Comparison of ENCODE assay signal across 17 mouse cellular contexts in genomic region chr13:83749376-83750150, GRCm38 (mm10).
DNase-seq lines count a peak whose midpoint lies in the region; ATAC-seq and TF ChIP-seq lines count a peak whose summit lies in the region.
"Had no signal": no experiment of that assay in that cellular context is flagged by ENCODE, and none has a peak within 500 bp of the region (broad histone marks: within the 10 kb centered on the region; RNA-seq: fewer than 3 reads in every experiment).

No protein-coding gene starts in this region.

- no peaks in the 10 kb centered on the region for H3K9me3 ChIP-seq in neural tube, embryonic 11.5 days (ENCODE audit: control insufficient read depth, low read length)
- H3K9me3 ChIP-seq in forebrain, postnatal 0 days (ENCODE audit: low read length) = no peaks in the 10 kb centered on the region
- H3K9me3 ChIP-seq in midbrain, embryonic 16.5 days (replicated peaks; ENCODE audit: control insufficient read depth, low read length, poor library complexity, severe bottlenecking) = no peaks in the 10 kb centered on the region
- H3K9me3 ChIP-seq: embryonic facial prominence, embryonic 10.5 days; limb, embryonic 13.5 days; liver, embryonic 15.5 days had no signal

- H3K9ac ChIP-seq in neural tube, embryonic 11.5 days (ENCODE audit: low read length) = no peak overlapping the region
- peak overlapping the region; percentile 28; the same call in 1 of the 2 replicates for H3K9ac ChIP-seq in forebrain, postnatal 0 days
- H3K9ac ChIP-seq in midbrain, embryonic 16.5 days (ENCODE audit: low read depth, low read length) = 0 out of 2 replicates have a peak overlapping the region, but pooled peaks have one; percentile 20
- H3K9ac ChIP-seq: limb, embryonic 13.5 days; liver, embryonic 15.5 days had no signal

- peak; percentile 31 for DNase-seq in neural tube, embryonic 11.5 days (ENCODE audit: low spot score)
- DNase-seq in neural tube, embryonic 10.5 days (ENCODE audit: extremely low spot score, low spot score) = no peak
- peak; percentile 79 for DNase-seq in forebrain, postnatal 0 days
- no peak for DNase-seq in gastrocnemius, adult 8-10 months (ENCODE audit: low spot score in 2 of 2)
- no peak for DNase-seq in lung, adult 18-20 months
- DNase-seq in right cerebral cortex, postnatal 10 days (ENCODE audit: low spot score in 2 of 2) = no peak
- DNase-seq in adrenal gland, postnatal 14 days = no peak
- DNase-seq: adrenal gland, postnatal 25 days; cerebellum, postnatal 36 days; heart, adult 18-20 months; lung, postnatal 4 days had no signal

- TF ChIP-seq CTCF in forebrain, postnatal 0 days (IDR thresholded peaks at IDR 0.05; ENCODE audit: low read depth) = no peak

- peak overlapping the region; percentile 44 for H3K27ac ChIP-seq in neural tube, embryonic 11.5 days (ENCODE audit: low read depth, low read length)
- peak overlapping the region; percentile 83 for H3K27ac ChIP-seq in forebrain, postnatal 0 days (ENCODE audit: low read depth, low read length)
- peak overlapping the region; percentile 86 for H3K27ac ChIP-seq in midbrain, embryonic 16.5 days (ENCODE audit: low read length)
- H3K27ac ChIP-seq: embryonic facial prominence, embryonic 10.5 days; limb, embryonic 13.5 days; liver, embryonic 15.5 days had no signal

- peaks cover 3% of the 10 kb centered on the region for H3K4me1 ChIP-seq in neural tube, embryonic 11.5 days (ENCODE audit: control insufficient read depth, insufficient read depth, low read length)
- H3K4me1 ChIP-seq in forebrain, postnatal 0 days (ENCODE audit: insufficient read depth) = peaks cover 7% of the 10 kb centered on the region; the same call in 1 of the 2 replicates
- peaks cover 15% of the 10 kb centered on the region for H3K4me1 ChIP-seq in midbrain, embryonic 16.5 days (ENCODE audit: control insufficient read depth, insufficient read depth, low read length)
- H3K4me1 ChIP-seq: liver, embryonic 15.5 days had no signal

- ATAC-seq in neural tube, embryonic 11.5 days (ENCODE audit: insufficient read depth, low FRiP score, low TSS enrichment) = peak; percentile 23; the same call in 1 of the 2 replicates
- no peak for ATAC-seq in forebrain, postnatal 0 days
- no peak for ATAC-seq in midbrain, embryonic 16.5 days
- ATAC-seq: inflammation-experienced regulatory T-cells, adult 6 months had no signal

- WGBS in neural tube, embryonic 11.5 days = 74% methylated on average over 8 of the region's 8 CpGs
- WGBS in forebrain, postnatal 0 days = 14% methylated on average over 8 of the region's 8 CpGs
- 37% methylated on average over 8 of the region's 8 CpGs for WGBS in midbrain, embryonic 16.5 days

- H3K4me2 ChIP-seq in neural tube, embryonic 11.5 days (ENCODE audit: low read depth) = no peak overlapping the region
- peak overlapping the region; percentile 39 for H3K4me2 ChIP-seq in forebrain, postnatal 0 days (ENCODE audit: low read depth)
- peak overlapping the region; percentile 36 for H3K4me2 ChIP-seq in midbrain, embryonic 16.5 days (ENCODE audit: low read length)
- H3K4me2 ChIP-seq: limb, embryonic 13.5 days; liver, embryonic 15.5 days had no signal

- H3K4me3 ChIP-seq in neural tube, embryonic 11.5 days (ENCODE audit: low read depth, low read length) = no peak overlapping the region
- peak overlapping the region; percentile 5; the same call in 1 of the 2 replicates for H3K4me3 ChIP-seq in forebrain, postnatal 0 days (ENCODE audit: low read depth, low read length)
- H3K4me3 ChIP-seq in midbrain, embryonic 16.5 days (ENCODE audit: low read depth, low read length) = no peak overlapping the region
- H3K4me3 ChIP-seq: embryonic facial prominence, embryonic 10.5 days; erythroblast, embryonic 14.5 days; limb, embryonic 13.5 days; liver, embryonic 15.5 days had no signal

- H3K36me3 ChIP-seq in neural tube, embryonic 11.5 days (ENCODE audit: control insufficient read depth, insufficient read depth, low read length) = no peaks in the 10 kb centered on the region
- H3K36me3 ChIP-seq in forebrain, postnatal 0 days (ENCODE audit: insufficient read depth) = no peaks in the 10 kb centered on the region
- no peaks in the 10 kb centered on the region for H3K36me3 ChIP-seq in midbrain, embryonic 16.5 days (ENCODE audit: control insufficient read depth, insufficient read depth, low read length)
- H3K36me3 ChIP-seq: embryonic facial prominence, embryonic 10.5 days; limb, embryonic 13.5 days; liver, embryonic 15.5 days had no signal

- H3K27me3 ChIP-seq in neural tube, embryonic 11.5 days (ENCODE audit: control insufficient read depth, insufficient read depth, low read length) = no peaks in the 10 kb centered on the region
- H3K27me3 ChIP-seq in forebrain, postnatal 0 days (ENCODE audit: insufficient read depth, low read length) = no peaks in the 10 kb centered on the region
- no peaks in the 10 kb centered on the region for H3K27me3 ChIP-seq in midbrain, embryonic 16.5 days (ENCODE audit: control insufficient read depth, insufficient read depth, low read depth, low read length)
- H3K27me3 ChIP-seq: limb, embryonic 13.5 days had no signal

Comparison
In these comparisons a context has a peak if more than half of its experiments do, and no peak if none do; other contexts are left out.
1. DNase-seq: peak in neural tube, embryonic 11.5 days (single experiment) and forebrain, postnatal 0 days (single experiment); none in neural tube, embryonic 10.5 days (single experiment), gastrocnemius, adult 8-10 months (0 of 2), lung, adult 18-20 months (0 of 2), right cerebral cortex, postnatal 10 days (0 of 2) and adrenal gland, postnatal 14 days (single experiment).
2. Peak in every context shown above with its lines, with median percentiles within 50 percentile points of each other: H3K27ac ChIP-seq.